Mouse (Mus musculus): ENCODE measurements around the gene Dnmt1. TPM values are rescaled to one million over a fixed set of nuclear protein-coding genes. Genes with fewer than 3 reads are reported as not detected.
A peak's percentile ranks its signal among the peaks of the same experiment; 100 is the strongest.

Gene Dnmt1
- polyA plus RNA-seq, 1 experiment, result 45.0 TPM

- H3K4me1 ChIP-seq (ENCODE audit: control insufficient read depth, insufficient read depth, low read length), result no peaks in the 10 kb centered on the region
- no peak for DNase-seq
- no peak overlapping the region for H3K27ac ChIP-seq (ENCODE audit: insufficient read depth, low read length)
- 69% methylated on average over 9 of the region's 9 CpGs for WGBS
- TF ChIP-seq POLR2A (IDR thresholded peaks at IDR 0.05; ENCODE audit: borderline replicate concordance, insufficient read depth, low read length), result no peak
- no peak for TF ChIP-seq CTCF (IDR thresholded peaks at IDR 0.05; ENCODE audit: borderline replicate concordance, insufficient read depth, low read depth, low read length)
- no peaks in the 10 kb centered on the region; the same call in 1 of the 2 replicates for H3K27me3 ChIP-seq (ENCODE audit: control insufficient read depth, insufficient read depth, low read length)
- H3K4me3 ChIP-seq (replicated peaks; ENCODE audit: insufficient read depth, low read depth, low read length), result no peak overlapping the region
These were observed 1.9 kb upstream of the Dnmt1 start for GRCm38 (mm10) chr9:20961557-20961956.

GRCm38 (mm10) chr9:20956989-20957388, 2.7 kb downstream of the Dnmt1 start:
- no peaks in the 10 kb centered on the region for H3K4me1 ChIP-seq (ENCODE audit: control insufficient read depth, insufficient read depth, low read length)
- no peaks in the 10 kb centered on the region; the same call in 1 of the 2 replicates for H3K27me3 ChIP-seq (ENCODE audit: control insufficient read depth, insufficient read depth, low read length)
- TF ChIP-seq POLR2A (IDR thresholded peaks at IDR 0.05; ENCODE audit: borderline replicate concordance, insufficient read depth, low read length) (no peak), CTCF (IDR thresholded peaks at IDR 0.05; ENCODE audit: borderline replicate concordance, insufficient read depth, low read depth, low read length) (no peak)
- no peak for DNase-seq
- no peak overlapping the region for H3K4me3 ChIP-seq (replicated peaks; ENCODE audit: insufficient read depth, low read depth, low read length)
- no peak overlapping the region for H3K27ac ChIP-seq (ENCODE audit: insufficient read depth, low read length)
- WGBS, result 64% methylated on average over 3 of the region's 3 CpGs

- no peaks in the 10 kb centered on the region for H3K4me1 ChIP-seq (ENCODE audit: control insufficient read depth, insufficient read depth, low read length)
- peak; percentile 97 to 98 for DNase-seq
- TF ChIP-seq CTCF (IDR thresholded peaks at IDR 0.05; ENCODE audit: borderline replicate concordance, insufficient read depth, low read depth, low read length), result peak; percentile 6; the same call in 1 of the 2 replicates
- TF ChIP-seq POLR2A (IDR thresholded peaks at IDR 0.05; ENCODE audit: borderline replicate concordance, insufficient read depth, low read length), result peak; percentile 94
- no peaks in the 10 kb centered on the region for H3K27me3 ChIP-seq (ENCODE audit: control insufficient read depth, insufficient read depth, low read length)
- H3K4me3 ChIP-seq (replicated peaks; ENCODE audit: insufficient read depth, low read depth, low read length), result peak overlapping the region; percentile 64
- under 1% methylated on average over 51 of the region's 51 CpGs for WGBS
- H3K27ac ChIP-seq (ENCODE audit: insufficient read depth, low read length), result peak overlapping the region; percentile 56
These were observed 7.0 kb downstream of the Dnmt1 start for GRCm38 (mm10) chr9:20952520-20953227.

GRCm38 (mm10) chr9:20951966-20952519, 7.6 kb downstream of the Dnmt1 start:
- under 1% methylated on average over 17 of the region's 17 CpGs for WGBS

GRCm38 (mm10) chr9:20951441-20951840, 8.2 kb downstream of the Dnmt1 start:
- H3K4me1 ChIP-seq (ENCODE audit: control insufficient read depth, insufficient read depth, low read length), result no peaks in the 10 kb centered on the region
- H3K4me3 ChIP-seq (replicated peaks; ENCODE audit: insufficient read depth, low read depth, low read length), result peak overlapping the region; percentile 64
- DNase-seq, result peak; percentile 64 to 80
- TF ChIP-seq CTCF (IDR thresholded peaks at IDR 0.05; ENCODE audit: borderline replicate concordance, insufficient read depth, low read depth, low read length) (no peak), POLR2A (IDR thresholded peaks at IDR 0.05; ENCODE audit: borderline replicate concordance, insufficient read depth, low read length) (no peak)
- whole genome bisulfite sequencing, result 2% methylated on average over 14 of the region's 14 CpGs
- H3K27me3 ChIP-seq (ENCODE audit: control insufficient read depth, insufficient read depth, low read length), result no peaks in the 10 kb centered on the region
- H3K27ac ChIP-seq (ENCODE audit: insufficient read depth, low read length), result no peak overlapping the region

More at GRCm38 (mm10) chr9:20951966-20952519, 7.6 kb downstream of the Dnmt1 start:
- no peak for DNase-seq
- TF ChIP-seq CTCF (IDR thresholded peaks at IDR 0.05; ENCODE audit: borderline replicate concordance, insufficient read depth, low read depth, low read length), result no peak
- no peak for TF ChIP-seq POLR2A (IDR thresholded peaks at IDR 0.05; ENCODE audit: borderline replicate concordance, insufficient read depth, low read length)
- Histone ChIP-seq H3K27me3 (ENCODE audit: control insufficient read depth, insufficient read depth, low read length) (no peaks in the 10 kb centered on the region), H3K27ac (ENCODE audit: insufficient read depth, low read length) (peak overlapping the region; percentile 56), H3K4me1 (ENCODE audit: control insufficient read depth, insufficient read depth, low read length) (no peaks in the 10 kb centered on the region), H3K4me3 (replicated peaks; ENCODE audit: insufficient read depth, low read depth, low read length) (peak overlapping the region; percentile 64)

GRCm38 (mm10) chr9:20950419-20950818, 9.3 kb downstream of the Dnmt1 start:
- H3K4me3 ChIP-seq (replicated peaks; ENCODE audit: insufficient read depth, low read depth, low read length), result no peak overlapping the region
- H3K4me1 ChIP-seq (ENCODE audit: control insufficient read depth, insufficient read depth, low read length), result no peaks in the 10 kb centered on the region
- H3K27ac ChIP-seq (ENCODE audit: insufficient read depth, low read length), result no peak overlapping the region
- TF ChIP-seq POLR2A (IDR thresholded peaks at IDR 0.05; ENCODE audit: borderline replicate concordance, insufficient read depth, low read length) (no peak), CTCF (IDR thresholded peaks at IDR 0.05; ENCODE audit: borderline replicate concordance, insufficient read depth, low read depth, low read length) (no peak)
- H3K27me3 ChIP-seq (ENCODE audit: control insufficient read depth, insufficient read depth, low read length), result no peaks in the 10 kb centered on the region
- DNase-seq, result no peak

- Histone ChIP-seq H3K27ac (ENCODE audit: insufficient read depth, low read length) (no peak overlapping the region), H3K27me3 (ENCODE audit: control insufficient read depth, insufficient read depth, low read length) (no peaks in the 10 kb centered on the region), H3K4me3 (replicated peaks; ENCODE audit: insufficient read depth, low read depth, low read length) (no peak overlapping the region), H3K4me1 (ENCODE audit: control insufficient read depth, insufficient read depth, low read length) (peaks cover 12% of the 10 kb centered on the region; the same call in 1 of the 2 replicates)
- TF ChIP-seq CTCF (IDR thresholded peaks at IDR 0.05; ENCODE audit: borderline replicate concordance, insufficient read depth, low read depth, low read length) (no peak), POLR2A (IDR thresholded peaks at IDR 0.05; ENCODE audit: borderline replicate concordance, insufficient read depth, low read length) (no peak)
- no peak for DNase-seq
- WGBS, result 80% methylated on average over 16 of the region's 16 CpGs
These were observed 13.4 kb downstream of the Dnmt1 start for GRCm38 (mm10) chr9:20946066-20946880.

Measured in cerebellum, adult 2 months (tissue).